Mouse (Mus musculus) heart, postnatal 0 days (tissue): ENCODE results near the gene Zeb2.

Experiments
- CTCF ChIP-seq: IDR thresholded peaks from 2 replicates; pipeline ENCODE4 v1.5.1; 2016; ENCODE audit warnings: antibody characterized with exemption, control low read depth, low read depth
- EP300 ChIP-seq: IDR thresholded peaks from 2 replicates; pipeline ENCODE4 v1.6.1; 2016; ENCODE audit warnings: antibody characterized with exemption, low read depth

GRCm38 (mm10) chr2:45068792-45069550 lies 48.2 kb downstream of the Zeb2 start:
- TF ChIP-seq CTCF (no peak), EP300 (no peak)
